In genomic region chr10:4112611-4113327, GRCm38 (mm10) we compare ENCODE assay signal across 10 mouse cellular contexts.
DNase-seq lines count a peak whose midpoint lies in the region; ATAC-seq and TF ChIP-seq lines count a peak whose summit lies in the region.
"Had no signal": no experiment of that assay in that cellular context is flagged by ENCODE, and none has a peak within 500 bp of the region (broad histone marks: within the 10 kb centered on the region; RNA-seq: fewer than 3 reads in every experiment).

No protein-coding gene starts in this region.

- 49% methylated on average over 17 of the region's 17 CpGs for WGBS in hindbrain, embryonic 13.5 days
- WGBS in hindbrain, embryonic 10.5 days = 75% methylated on average over 17 of the region's 17 CpGs
- 21% methylated on average over 17 of the region's 17 CpGs for WGBS in forebrain, postnatal 0 days
- 67% methylated on average over 17 of the region's 17 CpGs for WGBS in liver, embryonic 16.5 days (ENCODE audit: insufficient replicate concordance)

- H3K4me2 ChIP-seq in hindbrain, embryonic 13.5 days = no peak overlapping the region
- no peak overlapping the region for H3K4me2 ChIP-seq in forebrain, postnatal 0 days (ENCODE audit: low read depth)
- H3K4me2 ChIP-seq in liver, embryonic 16.5 days (ENCODE audit: low read depth, low read length) = no peak overlapping the region

- no peak for TF ChIP-seq CTCF in forebrain, postnatal 0 days (IDR thresholded peaks at IDR 0.05; ENCODE audit: low read depth)

- no peak for ATAC-seq in hindbrain, embryonic 13.5 days (ENCODE audit: low FRiP score)
- peak; percentile 42 for ATAC-seq in forebrain, postnatal 0 days
- no peak for ATAC-seq in liver, embryonic 16.5 days (ENCODE audit: low read depth)

- DNase-seq in hindbrain, embryonic 10.5 days (ENCODE audit: low spot score) = no peak
- peak; percentile 78 for DNase-seq in Muller cell, postnatal 12 days (ENCODE audit: inconsistent ontology term)
- peak; percentile 27 for DNase-seq in forebrain, postnatal 0 days
- no peak for DNase-seq in embryo, embryonic 10.5 days (ENCODE audit: low spot score)
- DNase-seq in cerebellum, adult 9-10 months = no peak
- no peak for DNase-seq in MN1 (ENCODE audit: low spot score)
- DNase-seq: cerebellum, adult 18-20 months had no signal

- no peaks in the 10 kb centered on the region for H3K36me3 ChIP-seq in hindbrain, embryonic 13.5 days
- peaks cover 5% of the 10 kb centered on the region; the same call in 1 of the 2 replicates for H3K36me3 ChIP-seq in hindbrain, embryonic 10.5 days
- no peaks in the 10 kb centered on the region for H3K36me3 ChIP-seq in forebrain, postnatal 0 days (ENCODE audit: insufficient read depth)
- 0 out of 2 replicates have a peak, but pooled peaks cover 2% of the 10 kb centered on the region for H3K36me3 ChIP-seq in liver, embryonic 16.5 days (ENCODE audit: control insufficient read depth, insufficient read depth)

- no peaks in the 10 kb centered on the region for H3K27me3 ChIP-seq in hindbrain, embryonic 13.5 days
- no peaks in the 10 kb centered on the region for H3K27me3 ChIP-seq in hindbrain, embryonic 10.5 days (ENCODE audit: insufficient read depth, poor library complexity, severe bottlenecking)
- no peaks in the 10 kb centered on the region for H3K27me3 ChIP-seq in forebrain, postnatal 0 days (ENCODE audit: insufficient read depth, low read length)
- no peaks in the 10 kb centered on the region for H3K27me3 ChIP-seq in liver, embryonic 16.5 days (ENCODE audit: control insufficient read depth, insufficient read depth, low read depth, low read length)

- H3K9me3 ChIP-seq in hindbrain, embryonic 13.5 days = no peaks in the 10 kb centered on the region
- H3K9me3 ChIP-seq in hindbrain, embryonic 10.5 days = no peaks in the 10 kb centered on the region
- H3K9me3 ChIP-seq in forebrain, postnatal 0 days (ENCODE audit: low read length) = no peaks in the 10 kb centered on the region
- H3K9me3 ChIP-seq in liver, embryonic 16.5 days (replicated peaks; ENCODE audit: control insufficient read depth, low read length) = no peaks in the 10 kb centered on the region
- H3K9me3 ChIP-seq: limb, embryonic 10.5 days had no signal

- no peak overlapping the region for H3K9ac ChIP-seq in hindbrain, embryonic 13.5 days
- no peak overlapping the region for H3K9ac ChIP-seq in forebrain, postnatal 0 days
- no peak overlapping the region for H3K9ac ChIP-seq in liver, embryonic 16.5 days (ENCODE audit: low read depth, low read length)

- H3K4me1 ChIP-seq in hindbrain, embryonic 13.5 days (replicated peaks) = peaks cover 25% of the 10 kb centered on the region
- peaks cover 18% of the 10 kb centered on the region for H3K4me1 ChIP-seq in hindbrain, embryonic 10.5 days (replicated peaks)
- H3K4me1 ChIP-seq in forebrain, postnatal 0 days (ENCODE audit: insufficient read depth) = peaks cover 4% of the 10 kb centered on the region; the same call in 1 of the 2 replicates
- H3K4me1 ChIP-seq in liver, embryonic 16.5 days (ENCODE audit: control insufficient read depth, low read depth, low read length) = peaks cover 2% of the 10 kb centered on the region

- H3K4me3 ChIP-seq in hindbrain, embryonic 13.5 days = no peak overlapping the region
- H3K4me3 ChIP-seq in hindbrain, embryonic 10.5 days = no peak overlapping the region
- no peak overlapping the region for H3K4me3 ChIP-seq in forebrain, postnatal 0 days (ENCODE audit: low read depth, low read length)
- no peak overlapping the region for H3K4me3 ChIP-seq in liver, embryonic 16.5 days (ENCODE audit: low read depth, low read length)
- H3K4me3 ChIP-seq: limb, embryonic 10.5 days had no signal

- H3K27ac ChIP-seq in hindbrain, embryonic 13.5 days = peak overlapping the region; percentile 52
- H3K27ac ChIP-seq in hindbrain, embryonic 10.5 days = no peak overlapping the region
- peak overlapping the region; percentile 4; the same call in 1 of the 2 replicates for H3K27ac ChIP-seq in forebrain, postnatal 0 days (ENCODE audit: low read depth, low read length)
- peak overlapping the region; percentile 41; the same call in 1 of the 2 replicates for H3K27ac ChIP-seq in liver, embryonic 16.5 days (ENCODE audit: low read length)
- H3K27ac ChIP-seq: limb, embryonic 10.5 days had no signal

Comparison
In these comparisons a context has a peak if more than half of its experiments do, and no peak if none do; other contexts are left out.
1. DNase-seq: peak in Muller cell, postnatal 12 days (single experiment) and forebrain, postnatal 0 days (single experiment); none in hindbrain, embryonic 10.5 days (single experiment), embryo, embryonic 10.5 days (single experiment), cerebellum, adult 9-10 months (single experiment) and MN1 (single experiment).